Mouse (Mus musculus): ENCODE measurements at regions not wholly inside any gene's neighbourhood (a gene's known extent, or its start where the extent isn't known, plus 50 kb on each side); places are given as distances from the start of the nearest gene placed in this dataset.
A peak's percentile ranks its signal among the peaks of the same experiment; 100 is the strongest.

DNA sequence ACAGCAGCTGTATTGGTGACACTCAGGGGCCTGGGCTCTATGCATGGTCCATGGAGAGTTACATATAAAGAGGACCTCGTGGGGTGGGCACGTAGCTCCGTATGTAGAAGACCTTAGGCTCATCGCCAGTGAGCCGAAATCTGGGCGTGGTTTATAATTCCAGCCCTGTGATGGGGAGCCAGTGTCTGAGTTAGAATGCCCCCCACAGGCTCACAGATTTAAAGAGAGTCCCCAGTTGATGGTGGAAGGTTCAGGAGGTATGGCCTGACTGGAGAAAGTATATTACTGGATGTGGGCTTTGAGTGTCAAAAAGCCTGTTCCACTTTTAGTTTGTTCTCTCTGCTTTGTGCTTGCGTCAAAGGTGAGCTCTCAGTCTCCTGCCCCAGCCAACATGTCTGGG, 54.8 kb downstream of the 1700122O11Rik start:
- no peak for DNase-seq

GRCm38 (mm10) chr17:47981556-47982027, 56.5 kb downstream of the 1700122O11Rik start:
- DNase-seq = no peak

DNA sequence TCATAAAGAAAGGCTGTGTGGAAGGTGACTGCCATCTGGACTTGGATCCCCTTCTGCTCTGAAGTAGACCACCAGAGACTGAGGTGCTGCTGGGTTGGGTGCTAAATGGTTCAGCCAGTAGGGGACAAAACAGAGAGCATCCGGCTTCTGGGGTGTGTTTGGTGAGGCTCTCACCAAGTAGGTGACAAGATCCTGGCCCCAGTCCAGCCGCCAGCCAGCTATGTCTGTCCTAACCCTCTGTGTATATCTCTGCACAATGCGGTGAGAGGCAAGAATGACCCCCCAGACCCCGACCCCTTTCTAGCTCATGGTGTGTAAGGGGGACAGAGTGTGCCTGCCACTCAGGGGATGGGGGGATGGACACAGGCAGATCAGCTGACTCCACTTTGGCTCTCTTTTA, 54.8 kb upstream of the Foxp4 start:
- no peak for DNase-seq

DNA sequence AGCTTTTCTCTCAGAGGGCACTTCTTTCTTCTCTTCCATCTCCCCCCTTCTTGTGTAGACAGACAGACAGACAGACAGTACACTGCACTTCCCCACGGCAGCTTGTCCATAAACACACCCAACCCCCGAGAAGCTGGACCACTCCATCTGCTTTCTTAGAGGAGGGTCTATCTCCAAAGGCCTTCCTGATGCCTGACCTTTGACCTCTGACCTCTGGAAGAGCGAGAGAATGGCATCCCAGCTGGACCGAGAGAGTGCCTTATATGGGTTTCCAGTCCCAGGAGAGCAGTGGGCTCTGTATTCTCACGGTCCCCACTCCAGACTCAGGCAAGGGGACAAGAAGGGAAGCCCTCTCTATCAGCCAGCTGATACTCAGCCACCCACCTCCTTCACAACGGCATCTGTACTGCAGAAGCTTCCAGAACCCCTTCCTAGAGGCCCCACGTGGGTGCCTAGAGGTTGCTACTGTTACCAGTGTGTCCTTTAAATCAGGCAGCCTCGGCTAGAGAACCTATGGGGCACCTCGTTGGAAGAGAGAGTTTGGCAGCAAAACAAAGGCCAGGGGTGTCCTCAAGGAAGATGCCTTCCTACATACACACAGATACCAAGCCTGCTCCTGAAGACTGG, 54.1 kb upstream of the Foxp4 start:
- DNase-seq = no peak

DNA sequence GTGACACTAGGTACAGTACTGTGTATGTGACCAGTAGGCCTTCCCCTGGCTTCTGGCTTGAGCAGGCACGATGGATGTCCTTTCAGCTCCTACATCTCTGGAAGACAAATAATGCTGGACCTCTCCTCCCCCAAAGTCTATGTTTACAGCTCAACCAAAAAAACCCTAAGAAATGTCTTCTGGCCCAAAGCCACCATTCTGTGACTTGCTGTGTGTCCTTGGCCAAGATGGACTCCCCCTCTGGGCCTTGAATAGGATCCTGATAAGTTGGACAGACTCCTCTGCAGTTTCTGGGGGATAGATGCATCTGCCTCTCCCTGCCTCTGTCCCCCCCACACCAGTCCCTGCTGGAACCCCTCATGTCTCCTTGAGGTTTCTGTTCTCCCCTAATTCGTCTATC, 53.6 kb upstream of the Foxp4 start:
- DNase-seq = no peak

DNA sequence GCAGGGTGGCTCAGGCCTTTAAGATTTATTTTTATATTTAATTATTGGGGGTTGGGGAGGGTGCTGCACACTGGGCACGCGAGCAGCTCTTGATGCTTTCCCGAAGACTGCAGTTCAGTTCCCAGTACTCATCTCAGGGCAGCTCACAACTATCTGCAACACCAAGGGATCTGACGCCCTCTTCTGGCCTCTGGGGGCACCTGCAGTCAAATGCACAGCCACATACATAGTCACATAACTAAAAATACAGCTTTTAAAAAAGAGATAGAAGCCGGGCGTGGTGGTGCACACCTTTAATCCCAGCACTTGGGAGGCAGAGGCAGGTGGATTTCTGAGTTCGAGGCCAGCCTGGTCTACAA, 52.5 kb upstream of the Foxp4 start:
- no peak for DNase-seq

GRCm38 (mm10) chr17:47976061-47976998, 51.9 kb upstream of the Foxp4 start:
- DNase-seq = peak; percentile 7

- no peak for DNase-seq
These were observed 51.0 kb upstream of the Foxp4 start for GRCm38 (mm10) chr17:47975281-47976060.

DNA sequence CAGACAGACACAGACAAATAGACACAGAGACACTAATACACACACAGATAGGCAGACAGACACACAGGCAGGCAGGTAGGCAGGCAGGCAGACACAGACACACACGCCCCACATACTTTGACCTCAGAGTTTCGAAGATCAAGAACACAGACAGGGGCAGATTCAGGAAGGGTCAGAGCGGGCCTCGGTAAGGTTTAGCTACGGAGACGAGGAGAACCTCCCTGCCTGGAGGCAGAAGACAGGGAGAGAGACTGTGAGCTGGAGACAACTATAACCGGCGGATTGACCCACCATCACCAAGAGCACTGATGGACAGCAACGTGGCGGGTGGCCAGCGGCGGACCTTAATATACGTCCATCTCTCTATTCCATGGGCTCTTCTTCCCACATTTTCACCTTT, 50.1 kb upstream of the Foxp4 start:
- no peak for DNase-seq

All from cerebellum, adult 9-10 months (tissue).